Mouse (Mus musculus) C2C12 (cell line): ENCODE data around the gene Tcaf2. TPM values are rescaled to one million over a fixed set of nuclear protein-coding genes. Genes with fewer than 3 reads are reported as not detected.

Experiments used
- H3K27me3 ChIP-seq: one replicate; pipeline ENCODE4 v1.6.1; 2011; ENCODE audit not compliant: control insufficient read depth, insufficient read depth, insufficient read length
- H3K36me3 ChIP-seq: one replicate; pipeline ENCODE4 v1.6.1; 2011; ENCODE audit not compliant: control insufficient read depth, insufficient read depth
- H3K4me3 ChIP-seq: one replicate; pipeline ENCODE4 v1.5.1; 2011; ENCODE audit warnings: mild to moderate bottlenecking, control low read depth; ENCODE audit not compliant: poor library complexity, insufficient read depth, severe bottlenecking
- H3K79me2 ChIP-seq: one replicate; pipeline ENCODE4 v1.6.1; 2011; ENCODE audit not compliant: control insufficient read depth, insufficient read depth
- H3K79me3 ChIP-seq: one replicate; pipeline ENCODE4 v1.6.1; 2011; ENCODE audit warnings: low read depth, control low read depth
- H3ac ChIP-seq: one replicate; pipeline ENCODE3; 2011; ENCODE audit warnings: low read depth; ENCODE audit not compliant: control insufficient read depth, insufficient read length
- CEBPB ChIP-seq: IDR thresholded peaks from one replicate; pipeline ENCODE4 v1.6.1; 2011; ENCODE audit warnings: low read depth, mild to moderate bottlenecking, control low read depth, moderate library complexity
- CTCF ChIP-seq: IDR thresholded peaks from one replicate; pipeline ENCODE4 v1.5.1; 2011; ENCODE audit not compliant: control insufficient read depth, insufficient read depth, insufficient read length
- FOSL1 ChIP-seq: IDR thresholded peaks from one replicate; pipeline ENCODE4 v1.8.0; 2011; ENCODE audit warnings: mild to moderate bottlenecking, low read length; ENCODE audit not compliant: poor library complexity, insufficient read depth, severe bottlenecking
- MAX ChIP-seq: IDR thresholded peaks from one replicate; pipeline ENCODE4 v1.6.1; 2011; ENCODE audit warnings: mild to moderate bottlenecking, control low read depth
- MYOD1 ChIP-seq: IDR thresholded peaks from one replicate; pipeline ENCODE4 v1.6.1; 2011; ENCODE audit warnings: low read depth; ENCODE audit not compliant: control insufficient read depth, insufficient read length
- MYOG ChIP-seq: IDR thresholded peaks from one replicate; pipeline ENCODE4 v1.6.1; 2011; ENCODE audit not compliant: control insufficient read depth, insufficient read length; ENCODE audit errors: extremely low read depth
- USF1 ChIP-seq: IDR thresholded peaks from one replicate; pipeline ENCODE4 v1.6.1; 2011; ENCODE audit warnings: low read depth, mild to moderate bottlenecking, control low read depth, moderate library complexity
- polyA plus RNA-seq: library from polyadenylated mRNA; unstranded; fragments of >200 nt; fragmentation: generic; extraction: Trizol; gene quantifications from one replicate; pipeline ENCODE4 v1.2.1, GENCODE M21; 2012; ENCODE audit warnings: missing spikeins

Tcaf2 gene
- polyA plus RNA-seq, 1 experiment = 4.3 TPM

DNA sequence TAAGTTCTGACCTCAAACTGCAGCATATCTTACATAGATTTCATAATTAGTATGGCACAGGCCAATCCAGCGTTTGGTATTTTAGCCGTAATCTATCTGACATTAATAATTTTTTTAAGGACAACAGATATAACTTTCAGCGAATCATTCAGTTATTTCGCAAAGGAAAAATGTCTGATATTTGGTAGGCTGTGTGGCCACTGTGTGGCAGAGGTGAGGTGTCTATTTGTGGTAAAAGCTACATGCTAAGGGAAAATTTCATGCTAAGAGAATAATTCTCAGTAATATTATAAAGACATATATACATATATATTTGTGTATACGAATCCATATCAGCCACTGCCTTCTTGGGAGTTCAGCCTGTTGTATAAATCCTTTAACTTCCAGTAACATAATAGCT, 58.5 kb downstream of the Tcaf2 start:
- Histone ChIP-seq H3K79me2 (no peaks in the 10 kb centered on the region), H3K36me3 (no peaks in the 10 kb centered on the region), H3K27me3 (no peaks in the 10 kb centered on the region), H3K4me3 (no peak overlapping the region), H3K79me3 (no peaks in the 10 kb centered on the region), H3ac (no peak overlapping the region)
- TF ChIP-seq USF1 (no peak), FOSL1 (no peak), CEBPB (no peak), MYOD1 (no peak), CTCF (no peak), MAX (no peak), MYOG (no peak)

DNA sequence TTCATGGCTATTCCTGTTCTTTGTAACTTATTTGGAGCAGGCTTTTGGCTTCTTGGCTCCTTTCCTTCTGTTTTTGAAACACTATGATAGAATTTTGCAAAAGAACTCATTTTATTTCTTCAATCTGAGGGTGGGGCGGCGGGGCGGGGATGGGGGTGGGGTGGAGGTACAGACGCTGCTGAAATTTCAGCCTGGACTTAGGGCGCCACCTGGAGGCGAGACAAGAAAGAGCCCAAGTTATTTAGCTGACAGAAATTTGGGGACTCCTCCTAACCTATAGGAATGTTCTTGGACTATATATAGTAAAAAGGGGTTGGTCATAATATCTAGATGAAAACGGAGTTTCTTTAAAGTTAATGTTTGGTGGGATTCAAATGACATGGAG, 61.6 kb downstream of the Tcaf2 start:
- no peaks in the 10 kb centered on the region for H3K36me3 ChIP-seq

DNA sequence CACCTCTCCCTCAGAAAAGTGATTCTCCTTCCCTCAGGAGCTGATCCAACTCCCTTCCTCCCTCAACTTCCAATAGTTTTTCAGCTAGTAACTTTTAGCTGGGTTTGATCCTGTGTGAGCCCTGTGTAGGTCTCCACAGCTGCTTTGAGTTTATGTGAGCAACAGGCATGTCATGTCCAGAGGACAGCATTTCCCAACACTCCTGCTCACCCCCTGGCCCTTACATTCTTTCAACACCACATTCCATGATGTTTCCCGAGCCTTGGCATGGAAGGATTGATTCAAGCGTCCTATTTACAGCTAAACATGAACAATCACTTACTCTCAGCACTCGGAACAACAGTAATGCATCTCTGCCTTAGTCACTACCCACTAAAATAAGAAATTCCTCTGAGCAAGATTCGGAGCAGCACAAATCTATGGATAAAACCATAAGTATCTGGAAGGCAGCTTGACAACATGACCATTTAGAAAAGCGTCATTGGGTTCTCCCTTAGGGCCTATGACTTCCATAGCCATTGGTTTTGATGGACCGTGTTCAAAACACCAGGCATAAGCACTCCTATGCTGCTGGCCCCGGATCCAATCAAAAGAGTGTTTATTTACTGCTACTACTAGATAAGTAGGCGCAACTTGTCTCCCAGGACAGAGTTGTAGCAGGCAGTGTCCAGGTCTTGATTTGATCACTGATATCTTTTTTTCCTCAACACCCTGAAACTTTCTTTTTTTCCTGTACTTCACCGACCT, 62.1 kb downstream of the Tcaf2 start:
- Histone ChIP-seq H3K4me3 (no peak overlapping the region), H3K27me3 (no peaks in the 10 kb centered on the region), H3K79me2 (no peaks in the 10 kb centered on the region), H3ac (no peak overlapping the region), H3K36me3 (no peaks in the 10 kb centered on the region), H3K79me3 (no peaks in the 10 kb centered on the region)
- no peak for TF ChIP-seq MAX
- TF ChIP-seq USF1 = no peak
- TF ChIP-seq CEBPB = peak; percentile 42
- no peak for TF ChIP-seq FOSL1
- no peak for TF ChIP-seq CTCF
- TF ChIP-seq MYOG = no peak

More for the DNA sequence above, 61.6 kb downstream of the Tcaf2 start:
- Histone ChIP-seq H3K79me2 (no peaks in the 10 kb centered on the region), H3ac (no peak overlapping the region), H3K79me3 (no peaks in the 10 kb centered on the region), H3K27me3 (no peaks in the 10 kb centered on the region), H3K4me3 (no peak overlapping the region)
- TF ChIP-seq USF1 = no peak
- no peak for TF ChIP-seq CEBPB
- no peak for TF ChIP-seq FOSL1
- no peak for TF ChIP-seq MYOG
- TF ChIP-seq MYOD1 = no peak
- TF ChIP-seq MAX = no peak
- TF ChIP-seq CTCF = peak; percentile 32

DNA sequence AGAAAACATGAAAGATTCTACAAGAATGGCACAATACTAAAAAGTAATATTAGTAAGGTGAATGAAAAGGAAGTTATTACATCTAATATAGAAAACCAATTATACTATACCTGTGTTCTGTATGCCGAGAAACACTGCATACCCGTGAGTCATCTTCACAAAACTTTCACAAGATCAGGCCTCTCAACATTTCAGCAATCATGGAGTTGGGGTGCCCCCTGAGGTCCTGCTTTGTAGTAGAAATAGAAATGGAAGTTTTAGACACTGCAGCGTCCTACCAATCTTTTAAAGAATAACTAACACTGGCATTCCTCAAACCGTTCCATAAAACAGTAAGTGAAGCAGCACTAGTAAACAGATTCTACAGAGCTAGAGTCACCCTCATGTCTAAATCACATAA, 66.4 kb downstream of the Tcaf2 start:
- H3K79me2 ChIP-seq = no peaks in the 10 kb centered on the region
- TF ChIP-seq CEBPB = no peak
- no peak for TF ChIP-seq MYOD1
- no peak for TF ChIP-seq CTCF
- TF ChIP-seq USF1 = no peak
- TF ChIP-seq FOSL1 = no peak
- no peak for TF ChIP-seq MAX
- no peak for TF ChIP-seq MYOG
- no peaks in the 10 kb centered on the region for H3K27me3 ChIP-seq
- no peak overlapping the region for H3K4me3 ChIP-seq
- H3ac ChIP-seq = no peak overlapping the region
- H3K36me3 ChIP-seq = no peaks in the 10 kb centered on the region
- no peaks in the 10 kb centered on the region for H3K79me3 ChIP-seq

DNA sequence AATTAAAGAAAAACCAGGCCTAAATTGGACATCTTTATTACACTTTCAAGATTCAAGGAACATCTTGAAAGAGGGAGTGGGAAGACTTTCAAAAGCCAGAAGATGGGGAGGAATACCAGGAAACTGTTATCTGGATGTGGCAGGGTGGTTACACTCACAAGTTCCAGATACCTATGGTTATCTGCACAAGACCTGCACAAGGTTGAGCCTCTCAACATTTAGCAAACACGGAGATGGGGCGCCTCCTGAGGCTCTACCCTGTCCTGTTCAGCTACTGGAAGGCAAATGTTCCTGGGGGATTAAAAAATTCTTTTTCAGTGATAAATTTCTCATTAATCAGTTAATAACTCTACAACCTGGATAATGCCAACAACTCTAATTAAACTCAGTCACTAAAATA, 67.6 kb downstream of the Tcaf2 start:
- no peak for TF ChIP-seq MYOG
- TF ChIP-seq CEBPB = no peak
- no peak for TF ChIP-seq MAX
- TF ChIP-seq USF1 = no peak
- no peak for TF ChIP-seq FOSL1
- TF ChIP-seq CTCF = no peak
- TF ChIP-seq MYOD1 = no peak
- Histone ChIP-seq H3K4me3 (no peak overlapping the region), H3K27me3 (no peaks in the 10 kb centered on the region), H3ac (no peak overlapping the region), H3K79me2 (no peaks in the 10 kb centered on the region), H3K36me3 (no peaks in the 10 kb centered on the region), H3K79me3 (no peaks in the 10 kb centered on the region)

Other genes with a start within 250 kb of the Tcaf2 start
- not detected for gene Tas2r143, start 245.0 kb downstream of the Tcaf2 start, polyA plus RNA-seq
- gene Tas2r135, start 239.8 kb downstream of the Tcaf2 start, polyA plus RNA-seq = not detected
- gene Tas2r126, start 210.7 kb downstream of the Tcaf2 start, polyA plus RNA-seq = not detected
- not detected for gene Olfr458, start 180.1 kb downstream of the Tcaf2 start, polyA plus RNA-seq
- not detected for gene Olfr457, start 168.9 kb downstream of the Tcaf2 start, polyA plus RNA-seq
- gene Olfr456, start 158.0 kb downstream of the Tcaf2 start, polyA plus RNA-seq = 0.06 TPM
- 0.01 TPM for gene Olfr455, start 97.7 kb downstream of the Tcaf2 start, polyA plus RNA-seq
- gene Tcaf3, start 47.6 kb downstream of the Tcaf2 start, polyA plus RNA-seq = not detected
- gene Tcaf1, start 64.8 kb upstream of the Tcaf2 start, polyA plus RNA-seq = 19.3 TPM
- not detected for gene Olfr453, start 94.1 kb upstream of the Tcaf2 start, polyA plus RNA-seq
- gene Olfr38, start 111.2 kb upstream of the Tcaf2 start, polyA plus RNA-seq = not detected
- gene Olfr452, start 139.8 kb upstream of the Tcaf2 start, polyA plus RNA-seq = not detected
- not detected for gene Olfr450, start 166.7 kb upstream of the Tcaf2 start, polyA plus RNA-seq
- gene Olfr449, start 189.1 kb upstream of the Tcaf2 start, polyA plus RNA-seq = not detected
- not detected for gene Olfr448, start 245.2 kb upstream of the Tcaf2 start, polyA plus RNA-seq